Mouse (Mus musculus) gastrocnemius, adult 18-20 months (tissue): ENCODE measurements around the gene Mcm3. TPM values are rescaled to one million over a fixed set of nuclear protein-coding genes. Genes with fewer than 3 reads are reported as not detected.
"Not testable (repeated sequence)": the region's sequence is repeated elsewhere in the genome, so short reads cannot be mapped to it uniquely, and the experiment has no call there.

Experiments used
- DNase-seq: peaks from one replicate; pipeline ENCODE4 v3.0.0; 2021; ENCODE audit warnings: low spot score
- total RNA-seq, 2 experiments: library from RNA; stranded (reverse); gene quantifications; 2 replicates each; pipeline ENCODE4 v1.2.3; 2021

The Mcm3 gene
- total RNA-seq, 2 experiments from 2014 or later = 2.6 to 2.7 TPM

GRCm38 (mm10) chr1:20804526-20804925 lies 15.6 kb downstream of the Mcm3 start:
- no peak for DNase-seq

GRCm38 (mm10) chr1:20801682-20802390 lies 18.3 kb downstream of the Mcm3 start:
- no peak for DNase-seq

DNA sequence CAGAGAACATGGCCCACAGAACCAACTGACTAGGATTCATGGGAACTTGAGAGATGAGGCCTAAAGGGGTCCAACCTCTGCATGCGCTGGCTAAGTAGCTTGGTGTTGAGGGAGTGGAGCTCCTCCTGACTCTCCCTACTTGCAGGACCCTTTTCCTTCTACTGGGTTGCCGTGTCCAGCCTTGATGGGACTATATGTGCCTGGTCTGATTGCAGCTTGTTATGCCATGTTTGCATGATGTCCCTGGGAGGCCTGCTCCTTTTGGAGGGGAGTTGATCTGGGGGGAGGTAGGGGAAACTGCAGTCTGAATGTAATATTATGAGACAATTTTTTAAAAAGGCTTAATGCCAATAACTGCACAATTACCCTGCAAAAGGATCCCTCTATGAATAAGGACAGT lies 18.8 kb downstream of the Mcm3 start:
- no peak for DNase-seq

GRCm38 (mm10) chr1:20795178-20795577 lies 24.9 kb downstream of the Mcm3 start:
- DNase-seq = no peak

- DNase-seq = no peak
These were observed 25.4 kb downstream of the Mcm3 start for GRCm38 (mm10) chr1:20794760-20795159.

GRCm38 (mm10) chr1:20791414-20791813 lies 28.7 kb downstream of the Mcm3 start:
- no peak for DNase-seq

GRCm38 (mm10) chr1:20790517-20790916 lies 29.6 kb downstream of the Mcm3 start, which contains the start of gene Il17f:
Gene Il17f (minus strand): TSS chr1:20790617.
- not testable (repeated sequence) for DNase-seq

DNA sequence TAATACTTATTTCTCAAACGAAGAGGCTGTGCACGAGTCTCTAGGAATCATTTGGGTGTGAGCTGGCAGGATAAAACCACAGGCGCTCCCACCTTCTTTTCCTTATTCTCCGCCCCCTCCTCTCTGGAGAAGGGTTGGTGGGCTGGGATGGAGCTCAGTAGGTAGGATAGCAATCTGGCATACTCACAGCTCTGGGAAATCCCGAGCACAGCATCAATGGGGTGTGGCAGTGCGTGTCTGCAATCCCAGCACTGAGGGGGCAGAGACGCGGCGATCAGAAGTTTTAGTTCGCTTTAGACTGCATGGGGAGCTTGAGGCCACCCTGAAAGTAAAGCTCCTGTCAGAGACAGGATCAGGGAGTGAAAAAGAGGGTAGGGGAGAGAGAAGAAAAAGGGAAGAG lies 31.7 kb downstream of the Mcm3 start:
- DNase-seq = no peak

DNA sequence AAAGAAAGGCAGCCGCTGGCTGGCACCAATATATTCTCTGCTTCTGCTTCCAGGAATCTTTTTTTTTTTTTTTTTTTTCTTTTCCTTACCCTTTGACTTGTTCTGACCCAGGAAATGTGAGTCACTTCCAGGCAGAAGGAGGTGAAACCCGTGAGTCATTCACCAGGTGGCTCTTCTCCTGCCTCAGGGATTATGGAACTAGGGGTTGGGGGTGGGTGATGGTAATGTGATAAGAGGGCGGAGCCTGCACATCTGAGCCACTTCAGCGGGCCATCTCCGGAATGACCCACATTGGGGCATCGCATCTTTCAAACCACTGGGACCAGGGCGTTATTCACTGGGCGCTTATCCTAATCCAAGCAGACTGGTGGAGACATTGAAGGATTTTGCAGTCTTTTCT lies 33.1 kb downstream of the Mcm3 start:
- no peak for DNase-seq

DNA sequence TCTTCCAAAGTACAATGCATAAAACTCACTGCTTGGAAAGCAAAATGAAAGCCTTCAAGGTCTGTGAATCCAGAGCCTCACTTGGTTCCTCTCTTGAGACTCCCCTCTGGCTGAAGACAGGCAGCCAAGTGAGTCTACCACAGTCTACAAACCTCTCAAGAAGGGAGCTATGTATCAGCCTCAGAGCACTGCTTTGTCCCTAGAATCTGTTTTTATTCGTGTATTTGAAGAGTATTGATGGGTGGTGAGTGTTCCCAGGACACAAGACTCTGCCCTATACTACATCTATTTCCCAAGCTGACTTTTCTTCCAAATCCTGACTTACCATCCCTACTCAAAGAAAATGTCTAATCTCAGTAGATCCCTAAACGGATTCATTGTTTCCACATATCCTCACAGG lies 41.7 kb downstream of the Mcm3 start:
- DNase-seq = no peak

GRCm38 (mm10) chr1:20774026-20774730 lies 45.9 kb downstream of the Mcm3 start:
- DNase-seq = not testable (repeated sequence)

- DNase-seq = no peak
These were observed 53.6 kb downstream of the Mcm3 start for GRCm38 (mm10) chr1:20766526-20766925.

DNA sequence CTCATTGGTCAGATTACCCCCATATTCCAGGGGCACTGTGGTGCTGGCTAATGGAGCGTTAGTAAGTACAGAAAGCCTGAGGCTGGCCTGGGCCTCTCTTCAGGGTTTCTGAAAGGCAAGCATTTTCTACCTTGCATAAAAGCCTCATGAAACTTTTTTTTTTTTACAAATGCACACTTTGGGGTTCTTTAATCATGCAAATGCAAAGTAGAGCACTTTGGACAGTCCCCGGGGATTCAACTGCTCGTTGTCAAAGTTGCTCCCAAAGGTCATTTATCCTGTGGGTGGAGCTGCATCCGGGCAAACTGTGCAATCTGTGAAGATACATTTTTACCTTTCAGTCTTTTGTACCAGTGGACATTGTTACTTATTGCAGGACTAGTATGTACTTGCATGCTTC lies 58.7 kb downstream of the Mcm3 start:
- no peak for DNase-seq

DNA sequence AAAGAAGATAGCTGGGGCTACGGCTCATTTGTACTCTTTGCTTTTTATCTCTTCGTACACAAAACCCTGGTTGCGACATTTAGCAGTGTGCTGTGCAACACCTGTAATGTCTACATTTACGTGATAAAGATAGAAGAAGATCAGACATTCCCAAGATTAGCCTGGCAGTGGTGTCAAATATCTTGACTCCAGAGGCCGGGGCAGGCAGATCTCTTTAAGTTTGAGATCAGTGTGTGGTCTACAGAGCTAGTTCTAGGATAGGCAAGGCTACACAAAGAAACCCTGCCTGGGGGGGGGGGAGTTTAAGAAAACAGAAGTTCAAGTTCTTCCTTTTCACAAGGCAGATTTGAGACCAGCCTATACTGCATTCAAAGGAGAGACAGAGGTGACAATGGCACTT lies 59.8 kb downstream of the Mcm3 start:
- DNase-seq = no peak

- DNase-seq = no peak
These were observed 60.3 kb downstream of the Mcm3 start for GRCm38 (mm10) chr1:20759799-20760198.

DNA sequence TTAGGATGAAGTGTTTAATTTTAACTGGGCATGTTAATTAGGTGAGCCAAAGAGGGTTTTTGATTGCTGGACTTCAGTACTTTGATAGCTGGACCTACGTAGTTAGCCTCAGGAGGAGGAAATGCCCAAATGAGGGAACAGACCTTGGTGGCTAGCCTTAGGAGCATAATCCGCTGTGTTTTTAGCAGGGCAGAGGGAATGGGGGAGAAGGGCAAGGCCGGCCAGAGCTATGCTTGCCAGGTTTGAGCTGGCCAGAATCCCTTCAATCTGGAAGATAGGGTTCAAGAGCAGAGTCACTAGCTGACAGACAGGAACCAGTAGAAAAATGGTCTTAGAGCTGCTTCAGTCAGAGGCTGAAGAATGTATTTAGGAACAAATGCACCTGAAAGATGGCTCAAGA lies 62.5 kb downstream of the Mcm3 start:
- DNase-seq = no peak

DNA sequence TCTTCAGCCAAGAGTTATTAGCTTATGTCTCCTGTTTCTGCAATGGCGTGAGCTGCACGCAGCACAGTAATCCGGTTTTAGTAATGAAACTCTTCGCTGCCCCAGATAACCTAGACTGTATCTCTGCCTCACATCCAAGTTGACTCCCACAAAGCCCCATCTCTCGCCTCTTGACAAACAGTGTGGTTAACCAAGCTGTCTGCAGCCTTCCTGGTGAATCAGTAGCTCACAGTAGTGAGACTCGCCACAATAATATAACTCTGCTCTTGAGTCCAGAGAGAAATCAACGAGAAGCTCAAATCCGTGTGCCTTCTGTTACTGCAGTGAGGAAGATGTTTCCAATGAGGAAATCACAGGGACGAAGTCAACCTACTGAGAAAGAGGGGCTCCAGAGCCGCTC lies 65.7 kb downstream of the Mcm3 start:
- DNase-seq = no peak

Other genes starting within 250 kb of the Mcm3 start
- under 1 TPM; 0.05 to 0.09 TPM for gene Pkhd1, start 202.2 kb downstream of the Mcm3 start, total RNA-seq
- gene Il17a, start 89.4 kb downstream of the Mcm3 start, total RNA-seq = not detected
- not detected for gene Il17f, start 29.7 kb downstream of the Mcm3 start, total RNA-seq
- under 1 TPM; 0.73 to 0.76 TPM for gene Paqr8, start 70.3 kb upstream of the Mcm3 start, total RNA-seq
- gene Efhc1, start 131.3 kb upstream of the Mcm3 start, total RNA-seq = under 1 TPM; 0.14 to 0.33 TPM